Mouse (Mus musculus): ENCODE results near the gene Tmc8. TPM values are rescaled to one million over a fixed set of nuclear protein-coding genes. Genes with fewer than 3 reads are reported as not detected.
"Not testable (repeated sequence)": the region's sequence is repeated elsewhere in the genome, so short reads cannot be mapped to it uniquely, and the experiment has no call there.

Gene Tmc8
- total and polyA plus RNA-seq, 2 experiments from 2014 or later: 0.33 to 0.79 TPM

- ATAC-seq (ENCODE audit: low FRiP score): no peak
- DNase-seq (ENCODE audit: low spot score): peak; percentile 63
- 10% methylated on average over 10 of the region's 10 CpGs for WGBS
- Histone ChIP-seq H3K4me2 (ENCODE audit: low read depth, low read length, poor library complexity, severe bottlenecking) (no peak overlapping the region), H3K27ac (ENCODE audit: low read depth, low read length) (no peak overlapping the region), H3K4me3 (ENCODE audit: low read depth, low read length) (no peak overlapping the region), H3K9ac (replicated peaks; ENCODE audit: low read length, poor library complexity, severe bottlenecking) (no peak overlapping the region), H3K27me3 (ENCODE audit: insufficient read depth, low read length) (peaks cover 14% of the 10 kb centered on the region), H3K36me3 (ENCODE audit: insufficient read depth, low read length) (no peaks in the 10 kb centered on the region), H3K9me3 (ENCODE audit: low read length) (no peaks in the 10 kb centered on the region), H3K4me1 (ENCODE audit: insufficient read depth, low read length) (no peaks in the 10 kb centered on the region; the same call in 1 of the 2 replicates)
- peak; percentile 70 for TF ChIP-seq CTCF (IDR thresholded peaks at IDR 0.05)
These were observed 4.4 kb downstream of the Tmc8 start for GRCm38 (mm10) chr11:117786294-117786693.

GRCm38 (mm10) chr11:117788481-117788880 lies 6.6 kb downstream of the Tmc8 start:
- H3K27ac ChIP-seq (ENCODE audit: low read depth, low read length); H3K4me2 ChIP-seq (ENCODE audit: low read depth, low read length, poor library complexity, severe bottlenecking); H3K9me3 ChIP-seq (ENCODE audit: low read length); H3K9ac ChIP-seq (replicated peaks; ENCODE audit: low read length, poor library complexity, severe bottlenecking); H3K27me3 ChIP-seq (ENCODE audit: insufficient read depth, low read length); H3K36me3 ChIP-seq (ENCODE audit: insufficient read depth, low read length); H3K4me1 ChIP-seq (ENCODE audit: insufficient read depth, low read length); ATAC-seq (ENCODE audit: low FRiP score); DNase-seq (ENCODE audit: low spot score); H3K4me3 ChIP-seq (ENCODE audit: low read depth, low read length): not testable (repeated sequence)
- WGBS: 81% methylated on average over 7 of the region's 7 CpGs

GRCm38 (mm10) chr11:117790286-117790685 lies 8.4 kb downstream of the Tmc8 start:
- ATAC-seq (ENCODE audit: low FRiP score) (no peak), DNase-seq (ENCODE audit: low spot score) (peak; percentile 50)
- Histone ChIP-seq H3K27ac (ENCODE audit: low read depth, low read length) (no peak overlapping the region), H3K27me3 (ENCODE audit: insufficient read depth, low read length) (no peaks in the 10 kb centered on the region), H3K36me3 (ENCODE audit: insufficient read depth, low read length) (no peaks in the 10 kb centered on the region), H3K4me3 (ENCODE audit: low read depth, low read length) (no peak overlapping the region), H3K9ac (replicated peaks; ENCODE audit: low read length, poor library complexity, severe bottlenecking) (no peak overlapping the region), H3K4me1 (ENCODE audit: insufficient read depth, low read length) (no peaks in the 10 kb centered on the region), H3K9me3 (ENCODE audit: low read length) (no peaks in the 10 kb centered on the region), H3K4me2 (ENCODE audit: low read depth, low read length, poor library complexity, severe bottlenecking) (no peak overlapping the region)
- 6% methylated on average over 14 of the region's 14 CpGs for WGBS
- TF ChIP-seq CTCF (IDR thresholded peaks at IDR 0.05): peak; percentile 73

- Histone ChIP-seq H3K9ac (replicated peaks; ENCODE audit: low read length, poor library complexity, severe bottlenecking) (no peak overlapping the region), H3K4me1 (ENCODE audit: insufficient read depth, low read length) (no peaks in the 10 kb centered on the region), H3K9me3 (ENCODE audit: low read length) (no peaks in the 10 kb centered on the region), H3K4me3 (ENCODE audit: low read depth, low read length) (no peak overlapping the region), H3K4me2 (ENCODE audit: low read depth, low read length, poor library complexity, severe bottlenecking) (no peak overlapping the region), H3K36me3 (ENCODE audit: insufficient read depth, low read length) (no peaks in the 10 kb centered on the region), H3K27me3 (ENCODE audit: insufficient read depth, low read length) (no peaks in the 10 kb centered on the region), H3K27ac (ENCODE audit: low read depth, low read length) (no peak overlapping the region)
- WGBS: 39% methylated on average over 23 of the region's 23 CpGs
- ATAC-seq (ENCODE audit: low FRiP score) (no peak), DNase-seq (ENCODE audit: low spot score) (no peak)
- no peak for TF ChIP-seq CTCF (IDR thresholded peaks at IDR 0.05)
These were observed 9.0 kb downstream of the Tmc8 start for GRCm38 (mm10) chr11:117790703-117791440.

GRCm38 (mm10) chr11:117791441-117791761 lies 9.5 kb downstream of the Tmc8 start:
- Histone ChIP-seq H3K4me1 (ENCODE audit: insufficient read depth, low read length) (no peaks in the 10 kb centered on the region), H3K4me2 (ENCODE audit: low read depth, low read length, poor library complexity, severe bottlenecking) (no peak overlapping the region), H3K4me3 (ENCODE audit: low read depth, low read length) (no peak overlapping the region), H3K9ac (replicated peaks; ENCODE audit: low read length, poor library complexity, severe bottlenecking) (no peak overlapping the region), H3K9me3 (ENCODE audit: low read length) (no peaks in the 10 kb centered on the region), H3K27me3 (ENCODE audit: insufficient read depth, low read length) (no peaks in the 10 kb centered on the region), H3K27ac (ENCODE audit: low read depth, low read length) (no peak overlapping the region), H3K36me3 (ENCODE audit: insufficient read depth, low read length) (no peaks in the 10 kb centered on the region)
- no peak for TF ChIP-seq CTCF (IDR thresholded peaks at IDR 0.05)
- no peak for ATAC-seq (ENCODE audit: low FRiP score)
- no peak for DNase-seq (ENCODE audit: low spot score)
- 80% methylated on average over 9 of the region's 9 CpGs for WGBS

GRCm38 (mm10) chr11:117792281-117792888 lies 10.5 kb downstream of the Tmc8 start:
- no peak overlapping the region for H3K9ac ChIP-seq (replicated peaks; ENCODE audit: low read length, poor library complexity, severe bottlenecking)
- no peak for TF ChIP-seq CTCF (IDR thresholded peaks at IDR 0.05)
- DNase-seq (ENCODE audit: low spot score) (no peak), ATAC-seq (ENCODE audit: low FRiP score) (no peak)
- H3K36me3 ChIP-seq (ENCODE audit: insufficient read depth, low read length): no peaks in the 10 kb centered on the region
- 16% methylated on average over 22 of the region's 22 CpGs for WGBS
- H3K27ac ChIP-seq (ENCODE audit: low read depth, low read length): no peak overlapping the region
- no peak overlapping the region for H3K4me3 ChIP-seq (ENCODE audit: low read depth, low read length)
- no peaks in the 10 kb centered on the region for H3K4me1 ChIP-seq (ENCODE audit: insufficient read depth, low read length)
- no peaks in the 10 kb centered on the region for H3K9me3 ChIP-seq (ENCODE audit: low read length)
- no peaks in the 10 kb centered on the region for H3K27me3 ChIP-seq (ENCODE audit: insufficient read depth, low read length)
- H3K4me2 ChIP-seq (ENCODE audit: low read depth, low read length, poor library complexity, severe bottlenecking): 0 out of 2 replicates have a peak overlapping the region, but pooled peaks have one; percentile 10

Measured in midbrain, postnatal 0 days (tissue).